Mouse (Mus musculus) neural tube, embryonic 11.5 days (tissue): Measurements from ENCODE around the gene Cdrt4. TPM values are rescaled to one million over a fixed set of nuclear protein-coding genes. Genes with fewer than 3 reads are reported as not detected.

Experiments
- ATAC-seq: fragments of 200-750 bp; cut with Nextera tagmentation; 2 replicates; pipeline ENCODE4 v1.8.0; 2017; ENCODE audit warnings: moderate number of reproducible peaks, mild to moderate bottlenecking, moderate TSS enrichment, moderate library complexity; ENCODE audit not compliant: insufficient read depth, low FRiP score, low TSS enrichment
- DNase-seq: peaks from one replicate; pipeline ENCODE4 v3.0.0-alpha.2; 2015; ENCODE audit warnings: low spot score
- H3K27ac ChIP-seq: fragments of 300-500 bp; sonication (generic); 2 replicates; pipeline ENCODE4 v1.5.1; 2014; ENCODE audit warnings: low read depth, mild to moderate bottlenecking, low read length
- H3K27me3 ChIP-seq: fragments of 300-500 bp; sonication (generic); 2 replicates; pipeline ENCODE4 v1.6.1; 2014; ENCODE audit warnings: mild to moderate bottlenecking, low read length, mixed read lengths; ENCODE audit not compliant: control insufficient read depth, insufficient read depth
- H3K36me3 ChIP-seq: fragments of 300-500 bp; sonication (generic); 2 replicates; pipeline ENCODE4 v1.6.1; 2014; ENCODE audit warnings: mild to moderate bottlenecking, low read length, moderate library complexity, mixed read lengths; ENCODE audit not compliant: control insufficient read depth, insufficient read depth
- H3K4me1 ChIP-seq: fragments of 300-500 bp; sonication (generic); 2 replicates; pipeline ENCODE4 v1.6.1; 2014; ENCODE audit warnings: low read length, mixed read lengths; ENCODE audit not compliant: control insufficient read depth, insufficient read depth
- H3K4me2 ChIP-seq: fragments of 300-500 bp; sonication (generic); 2 replicates; pipeline ENCODE4 v1.6.1; 2014; ENCODE audit warnings: low read depth, mild to moderate bottlenecking, moderate library complexity
- H3K4me3 ChIP-seq: fragments of 300-500 bp; sonication (generic); 2 replicates; pipeline ENCODE4 v1.5.1; 2014; ENCODE audit warnings: low read depth, low read length
- H3K9ac ChIP-seq: fragments of 300-500 bp; sonication (generic); 2 replicates; pipeline ENCODE4 v1.6.1; 2014; ENCODE audit warnings: mild to moderate bottlenecking, low read length
- H3K9me3 ChIP-seq: fragments of 300-500 bp; sonication (generic); 2 replicates; pipeline ENCODE4 v1.6.1; 2016; ENCODE audit warnings: low read length; ENCODE audit not compliant: control insufficient read depth
- WGBS: fragments of 180-500 bp; shearing (Covaris S2); extraction: QIAGEN DNeasy Blood & Tissue Kit; methylation state at CpG from one replicate; pipeline ENCODE4 v1.1.7; 2014; 5-methylcytosine and 5-hydroxymethylcytosine counted together
- polyA plus RNA-seq: library from polyadenylated mRNA; unstranded; fragments of >200 nt; fragmentation: Nextera tagmentation; extraction: Ambion mirVana; gene quantifications from 2 replicates; pipeline ENCODE4 v1.2.1, GENCODE M21; 2014

Gene Cdrt4
- polyA plus RNA-seq, 1 experiment from 2014 or later: not detected

DNA sequence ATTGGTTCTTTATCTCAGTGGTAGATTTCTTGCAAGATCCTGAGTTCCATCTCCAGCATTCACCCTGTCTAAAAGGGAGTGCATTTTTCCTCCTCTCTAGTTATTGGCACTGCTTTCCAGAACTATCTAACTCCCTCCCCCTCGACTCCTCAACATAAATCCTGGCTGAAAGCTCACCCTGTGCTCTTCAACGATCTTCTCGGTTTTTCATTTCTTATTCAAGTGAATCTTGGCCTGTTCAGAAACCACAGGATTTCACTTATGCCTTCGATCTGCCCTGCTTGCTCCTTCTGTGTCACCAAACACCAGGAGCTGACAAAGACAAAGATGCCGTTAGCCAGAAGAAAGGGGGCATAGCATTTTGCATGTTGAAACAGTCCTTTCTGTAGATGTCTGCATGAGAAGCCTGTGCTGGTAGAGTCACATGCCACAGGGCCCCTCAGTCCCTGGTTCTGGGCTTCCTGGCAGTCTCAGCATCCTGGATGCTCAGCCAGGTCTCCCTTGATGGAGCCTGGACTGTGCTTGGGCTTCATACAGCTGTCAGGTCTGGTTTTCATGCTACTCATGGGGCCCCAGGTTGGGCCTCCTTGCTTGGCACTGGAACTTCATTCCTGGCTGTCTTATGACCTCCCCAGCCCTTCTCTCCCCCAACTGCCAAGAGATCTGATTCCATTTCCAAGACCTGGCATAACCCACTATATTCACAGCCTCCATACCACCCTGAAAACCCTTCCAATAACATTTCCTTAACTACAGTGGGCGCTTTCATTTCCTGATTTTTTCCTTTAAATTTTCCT lies 30.8 kb upstream of the Cdrt4 start:
- no peaks in the 10 kb centered on the region for H3K9me3 ChIP-seq
- H3K4me2 ChIP-seq: no peak overlapping the region
- no peak overlapping the region for H3K4me3 ChIP-seq
- no peaks in the 10 kb centered on the region for H3K36me3 ChIP-seq
- no peaks in the 10 kb centered on the region for H3K27me3 ChIP-seq
- WGBS: 74% methylated on average over 6 of the region's 6 CpGs
- ATAC-seq (no peak), DNase-seq (no peak)
- H3K9ac ChIP-seq: no peak overlapping the region
- no peak overlapping the region for H3K27ac ChIP-seq
- no peaks in the 10 kb centered on the region for H3K4me1 ChIP-seq

DNA sequence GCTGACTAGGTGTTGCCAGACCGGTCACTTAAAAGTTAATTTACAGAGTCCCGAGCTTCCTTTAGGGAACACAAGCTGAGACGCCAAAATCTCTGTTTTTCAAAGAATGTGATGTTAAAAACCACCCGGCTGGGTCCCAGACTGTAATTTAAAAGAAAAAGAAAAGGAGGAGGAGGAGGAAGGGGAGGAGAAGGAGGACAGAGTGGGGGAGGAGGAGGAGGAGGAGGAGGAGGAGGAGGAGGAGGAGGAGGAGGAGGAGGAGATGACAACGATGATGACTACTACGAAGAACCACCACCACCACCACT lies 30.3 kb upstream of the Cdrt4 start:
- DNase-seq (no peak), ATAC-seq (no peak; the same call in 1 of the 2 replicates)
- Histone ChIP-seq H3K9ac (no peak overlapping the region), H3K4me3 (no peak overlapping the region), H3K9me3 (no peaks in the 10 kb centered on the region), H3K4me2 (peak overlapping the region; percentile 26; the same call in 1 of the 2 replicates), H3K27ac (no peak overlapping the region), H3K36me3 (no peaks in the 10 kb centered on the region), H3K27me3 (no peaks in the 10 kb centered on the region), H3K4me1 (no peaks in the 10 kb centered on the region)
- WGBS: 27% methylated on average over 6 of the region's 6 CpGs

DNA sequence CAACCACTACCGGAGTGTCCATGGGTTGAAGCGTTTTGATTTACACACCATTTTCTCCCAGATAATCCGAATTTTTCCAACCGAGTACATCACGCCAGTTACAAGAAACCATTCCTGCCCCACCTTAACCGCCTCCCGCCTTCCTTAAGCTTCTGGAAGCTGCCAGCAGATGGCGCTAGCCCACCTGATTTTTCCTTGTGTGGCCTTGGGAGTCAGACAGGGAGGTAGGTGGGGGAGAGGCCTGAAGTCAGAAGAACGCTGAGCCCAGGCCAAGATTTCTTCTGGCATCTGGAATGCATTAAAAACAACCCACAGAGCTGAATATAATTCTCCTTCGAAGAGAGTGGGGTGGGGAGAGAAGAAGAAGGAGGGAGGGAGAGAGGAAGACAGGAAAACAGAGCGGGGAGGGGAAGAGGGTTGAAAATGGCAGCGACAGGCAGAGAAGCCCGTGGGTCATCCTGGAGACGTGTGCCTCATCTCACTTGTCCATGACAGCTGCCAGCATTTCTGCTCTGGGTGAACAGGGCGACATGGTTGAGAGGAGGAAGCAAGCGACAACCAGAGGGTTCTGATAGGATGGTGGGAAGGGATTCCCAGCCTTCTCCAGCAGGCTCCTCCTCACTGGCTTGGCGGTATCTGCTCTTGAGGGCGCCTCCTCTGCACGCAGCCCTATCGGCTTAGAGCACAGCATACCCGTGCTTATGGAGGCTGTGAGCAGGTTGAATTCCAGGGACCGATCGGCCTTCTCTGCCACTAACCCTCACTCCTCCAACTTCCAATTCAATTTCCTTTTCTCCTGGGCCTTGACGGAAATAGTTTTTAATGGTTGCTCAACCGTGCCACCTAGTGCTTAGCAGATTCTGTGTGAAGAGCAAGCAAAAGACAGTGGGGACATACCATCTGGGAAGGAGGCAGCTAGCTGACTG lies 29.7 kb upstream of the Cdrt4 start:
- ATAC-seq (peak; percentile 45), DNase-seq (peak; percentile 94)
- Histone ChIP-seq H3K4me2 (peak overlapping the region; percentile 26), H3K9me3 (no peaks in the 10 kb centered on the region), H3K27ac (peak overlapping the region; percentile 42; the same call in 1 of the 2 replicates), H3K4me1 (no peaks in the 10 kb centered on the region), H3K9ac (peak overlapping the region; percentile 14; the same call in 1 of the 2 replicates), H3K27me3 (no peaks in the 10 kb centered on the region), H3K36me3 (no peaks in the 10 kb centered on the region), H3K4me3 (no peak overlapping the region)
- whole genome bisulfite sequencing: 26% methylated on average over 25 of the region's 25 CpGs

DNA sequence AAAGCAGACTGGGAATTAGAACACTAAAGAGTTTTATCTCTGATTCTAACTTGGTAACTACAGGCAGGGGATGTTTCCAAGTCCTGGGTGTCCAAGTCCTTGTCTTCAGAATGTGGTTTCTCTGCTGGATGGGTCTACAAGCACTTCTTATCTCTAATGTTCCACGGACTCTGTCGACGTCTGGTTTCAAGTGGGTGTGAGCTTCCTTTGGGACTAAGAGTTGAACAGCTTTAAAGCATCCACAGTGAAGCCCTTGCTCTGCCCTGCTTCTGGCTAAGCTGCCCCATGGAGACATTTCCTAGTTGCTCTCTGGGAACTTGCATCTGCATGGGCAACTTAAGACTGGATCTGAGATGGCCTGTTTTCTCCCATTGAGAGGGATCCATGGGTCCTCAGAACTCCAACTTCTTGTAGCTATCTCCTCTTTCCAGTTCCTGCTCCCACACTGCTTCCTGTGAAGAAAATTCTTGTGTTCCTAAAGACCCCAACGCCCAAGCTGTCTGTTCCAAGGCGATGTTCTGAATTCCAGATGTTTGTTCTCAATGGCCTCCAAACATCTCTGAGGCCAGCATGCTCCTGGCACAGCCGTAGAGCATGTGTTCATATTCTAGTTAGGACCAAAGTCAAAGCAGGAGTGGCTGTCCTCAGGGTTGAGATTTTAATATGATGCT lies 26.8 kb upstream of the Cdrt4 start:
- Histone ChIP-seq H3K4me1 (no peaks in the 10 kb centered on the region), H3K4me2 (no peak overlapping the region), H3K36me3 (no peaks in the 10 kb centered on the region), H3K9me3 (no peaks in the 10 kb centered on the region), H3K27ac (no peak overlapping the region), H3K9ac (no peak overlapping the region), H3K4me3 (no peak overlapping the region), H3K27me3 (no peaks in the 10 kb centered on the region)
- DNase-seq (no peak), ATAC-seq (no peak)
- 87% methylated on average over 6 of the region's 6 CpGs for WGBS

DNA sequence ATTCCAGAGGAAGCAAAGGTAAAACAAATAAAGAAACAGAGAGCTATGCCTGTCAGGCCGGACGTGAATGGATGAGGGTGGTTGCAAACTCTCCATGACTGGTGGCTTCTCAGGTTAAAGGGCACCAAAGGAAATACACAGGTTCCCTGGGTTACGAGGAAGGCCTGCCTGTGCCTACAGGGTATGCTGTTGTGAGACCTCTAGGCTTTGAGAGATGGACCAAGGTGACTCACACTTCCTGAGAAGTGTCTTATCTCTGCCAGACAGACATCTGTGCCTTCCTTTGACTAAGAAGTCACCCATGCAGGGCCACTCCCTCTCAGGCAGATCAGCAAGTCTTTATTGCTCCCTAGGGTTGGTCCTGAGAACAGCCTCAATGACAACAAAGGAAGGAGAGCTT lies 21.2 kb upstream of the Cdrt4 start:
- Histone ChIP-seq H3K4me1 (no peaks in the 10 kb centered on the region), H3K9me3 (no peaks in the 10 kb centered on the region), H3K4me2 (no peak overlapping the region), H3K27me3 (no peaks in the 10 kb centered on the region), H3K9ac (no peak overlapping the region), H3K4me3 (no peak overlapping the region), H3K36me3 (no peaks in the 10 kb centered on the region), H3K27ac (no peak overlapping the region)
- DNase-seq (no peak), ATAC-seq (no peak)
- 47% methylated on average over 3 of the region's 3 CpGs for WGBS

DNA sequence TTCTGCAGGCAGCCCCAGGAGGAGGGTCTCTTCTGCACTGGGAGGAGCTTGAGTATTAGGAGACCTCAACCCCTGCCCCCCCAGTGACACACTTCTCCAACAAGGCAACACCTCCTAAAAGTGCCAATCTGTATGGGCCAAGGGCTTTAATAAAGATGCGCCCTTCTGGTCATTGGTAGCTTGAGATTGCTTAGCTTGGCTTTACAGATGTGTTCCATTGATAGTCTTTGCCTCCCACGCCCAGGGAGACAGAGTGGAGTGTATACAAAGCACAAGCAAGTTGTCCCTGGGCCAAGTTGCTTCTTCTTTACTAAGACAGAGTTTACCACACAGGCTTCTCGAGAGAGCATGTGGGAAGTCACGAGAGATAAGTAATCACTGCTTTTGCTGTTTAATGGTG lies 20.4 kb upstream of the Cdrt4 start:
- no peaks in the 10 kb centered on the region for H3K27me3 ChIP-seq
- no peak for ATAC-seq
- H3K4me2 ChIP-seq: no peak overlapping the region
- H3K27ac ChIP-seq: no peak overlapping the region
- no peak overlapping the region for H3K4me3 ChIP-seq
- no peaks in the 10 kb centered on the region for H3K4me1 ChIP-seq
- H3K9ac ChIP-seq: no peak overlapping the region
- H3K9me3 ChIP-seq: no peaks in the 10 kb centered on the region
- no peaks in the 10 kb centered on the region for H3K36me3 ChIP-seq
- 90% methylated on average over 4 of the region's 4 CpGs for WGBS
- no peak for DNase-seq

DNA sequence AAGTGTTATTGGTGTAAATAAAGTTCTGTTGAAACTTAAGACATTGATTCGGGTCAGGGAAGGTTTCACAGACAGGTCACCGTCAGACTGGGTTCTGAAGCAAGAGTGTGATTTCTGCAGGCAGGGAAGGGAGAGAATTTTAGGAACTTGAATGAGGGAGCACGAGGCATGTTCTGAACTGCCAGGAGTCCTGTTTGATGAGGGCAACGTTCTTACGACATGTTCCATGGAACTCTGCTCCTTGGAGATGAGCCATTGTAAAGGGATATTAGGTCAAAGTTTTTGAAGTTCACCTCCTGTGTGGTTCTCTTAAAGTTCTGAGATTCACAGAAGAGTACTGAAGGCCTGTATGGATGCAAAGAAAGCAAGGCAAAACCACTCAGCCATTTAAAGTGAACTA lies 19.9 kb upstream of the Cdrt4 start:
- H3K9ac ChIP-seq: no peak overlapping the region
- DNase-seq (no peak), ATAC-seq (no peak)
- H3K36me3 ChIP-seq: no peaks in the 10 kb centered on the region
- no peak overlapping the region for H3K4me3 ChIP-seq
- H3K4me2 ChIP-seq: no peak overlapping the region
- no peaks in the 10 kb centered on the region for H3K4me1 ChIP-seq
- no peaks in the 10 kb centered on the region for H3K27me3 ChIP-seq
- 86% methylated on average over 5 of the region's 5 CpGs for WGBS
- no peak overlapping the region for H3K27ac ChIP-seq
- no peaks in the 10 kb centered on the region for H3K9me3 ChIP-seq

DNA sequence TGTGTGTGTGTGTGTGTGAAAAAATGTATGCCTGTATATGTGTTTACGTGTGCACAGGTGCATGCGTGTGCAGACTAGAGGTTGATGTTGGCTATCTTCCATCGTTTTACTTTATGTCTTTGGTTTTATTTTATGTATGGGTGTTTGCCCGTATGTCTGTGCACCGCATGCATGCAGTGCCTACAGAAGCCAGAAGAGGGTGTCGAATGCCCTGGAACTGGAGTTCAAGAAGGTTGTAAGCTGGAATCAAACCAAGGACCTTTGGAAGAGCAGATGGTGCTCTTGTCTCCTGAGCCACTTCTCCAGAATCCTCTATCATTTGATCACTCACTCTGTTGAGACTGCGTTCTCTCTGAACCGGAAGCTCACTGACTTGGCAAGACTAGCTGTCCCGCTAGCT lies 17.9 kb upstream of the Cdrt4 start:
- H3K27me3 ChIP-seq: no peaks in the 10 kb centered on the region
- H3K36me3 ChIP-seq: no peaks in the 10 kb centered on the region
- 92% methylated on average over 9 of the region's 9 CpGs for WGBS
- no peak for DNase-seq
- H3K4me1 ChIP-seq: no peaks in the 10 kb centered on the region
- no peaks in the 10 kb centered on the region for H3K9me3 ChIP-seq
- H3K4me3 ChIP-seq: no peak overlapping the region
- H3K9ac ChIP-seq: no peak overlapping the region
- H3K27ac ChIP-seq: no peak overlapping the region
- H3K4me2 ChIP-seq: no peak overlapping the region
- no peak for ATAC-seq
